Mouse (Mus musculus): ENCODE measurements at regions not wholly inside any gene's neighbourhood (a gene's known extent, or its start where the extent isn't known, plus 50 kb on each side); places are given as distances from the start of the nearest gene placed in this dataset.

DNA sequence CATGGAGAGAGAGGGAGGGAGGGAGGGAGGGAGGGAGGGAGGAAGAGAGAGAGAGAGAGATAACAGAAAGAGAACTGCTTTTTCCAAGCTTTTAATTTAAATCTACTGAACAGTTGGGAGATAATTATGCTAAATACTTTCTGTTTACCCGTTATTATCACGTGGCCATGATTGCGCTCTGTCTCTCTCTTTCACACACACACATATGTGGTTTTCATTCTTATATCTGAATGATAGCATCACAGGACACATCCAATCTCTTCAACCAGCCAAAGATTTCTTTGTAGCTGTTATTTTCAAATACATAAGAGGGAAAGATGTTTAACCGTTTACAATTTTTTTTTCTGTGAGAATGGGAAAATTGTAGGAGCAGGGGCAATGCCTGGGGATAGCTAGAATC is 627.1 kb downstream of the Pard3 start:
- no peak for TF ChIP-seq CTCF (IDR thresholded peaks at IDR 0.05; ENCODE audit: extremely low read depth, insufficient read depth, insufficient read length, insufficient replicate concordance)
- TF ChIP-seq POLR2A (IDR thresholded peaks at IDR 0.05; ENCODE audit: low read depth, low read length), result no peak
- Histone ChIP-seq H3K4me3 (ENCODE audit: extremely low read depth, insufficient read depth, insufficient read length) (no peak overlapping the region), H3K36me3 (ENCODE audit: control insufficient read depth, insufficient read depth, low read length) (no peaks in the 10 kb centered on the region), H3K4me1 (ENCODE audit: control insufficient read depth, insufficient read depth, insufficient read length) (no peaks in the 10 kb centered on the region), H3K27me3 (ENCODE audit: control insufficient read depth, insufficient read depth, low read length) (no peaks in the 10 kb centered on the region), H3K27ac (ENCODE audit: insufficient read depth, low read length) (no peak overlapping the region)
- 85% methylated on average over 4 of the region's 4 CpGs for WGBS
- no peak for DNase-seq (ENCODE audit: low read depth in 1 of 2, low spot score in 2 of 2)

- no peaks in the 10 kb centered on the region for H3K27me3 ChIP-seq (ENCODE audit: control insufficient read depth, insufficient read depth, low read length)
- no peak overlapping the region for H3K4me3 ChIP-seq (ENCODE audit: extremely low read depth, insufficient read depth, insufficient read length)
- no peak overlapping the region for H3K27ac ChIP-seq (ENCODE audit: insufficient read depth, low read length)
- no peaks in the 10 kb centered on the region for H3K4me1 ChIP-seq (ENCODE audit: control insufficient read depth, insufficient read depth, insufficient read length)
- no peak for DNase-seq (ENCODE audit: low read depth in 1 of 2, low spot score in 2 of 2)
- 92% methylated on average over 4 of the region's 4 CpGs for WGBS
- no peaks in the 10 kb centered on the region for H3K36me3 ChIP-seq (ENCODE audit: control insufficient read depth, insufficient read depth, low read length)
- TF ChIP-seq POLR2A (IDR thresholded peaks at IDR 0.05; ENCODE audit: low read depth, low read length) (no peak), CTCF (IDR thresholded peaks at IDR 0.05; ENCODE audit: extremely low read depth, insufficient read depth, insufficient read length, insufficient replicate concordance) (no peak)
Observed at GRCm38 (mm10) chr8:127698404-127698803, 634.7 kb downstream of the Pard3 start.

- no peaks in the 10 kb centered on the region for H3K36me3 ChIP-seq (ENCODE audit: control insufficient read depth, insufficient read depth, low read length)
- WGBS, result 79% methylated on average over 4 of the region's 4 CpGs
- H3K4me1 ChIP-seq (ENCODE audit: control insufficient read depth, insufficient read depth, insufficient read length), result no peaks in the 10 kb centered on the region
- no peak for DNase-seq (ENCODE audit: low read depth in 1 of 2, low spot score in 2 of 2)
- no peak overlapping the region for H3K27ac ChIP-seq (ENCODE audit: insufficient read depth, low read length)
- H3K27me3 ChIP-seq (ENCODE audit: control insufficient read depth, insufficient read depth, low read length), result no peaks in the 10 kb centered on the region
- TF ChIP-seq CTCF (IDR thresholded peaks at IDR 0.05; ENCODE audit: extremely low read depth, insufficient read depth, insufficient read length, insufficient replicate concordance) (no peak), POLR2A (IDR thresholded peaks at IDR 0.05; ENCODE audit: low read depth, low read length) (no peak)
- no peak overlapping the region for H3K4me3 ChIP-seq (ENCODE audit: extremely low read depth, insufficient read depth, insufficient read length)
Observed at GRCm38 (mm10) chr8:127704406-127704805, 640.7 kb downstream of the Pard3 start.

GRCm38 (mm10) chr8:127706051-127706835 is 642.5 kb downstream of the Pard3 start:
- H3K4me1 ChIP-seq (ENCODE audit: control insufficient read depth, insufficient read depth, insufficient read length), result no peaks in the 10 kb centered on the region
- H3K27ac ChIP-seq (ENCODE audit: insufficient read depth, low read length), result no peak overlapping the region
- H3K36me3 ChIP-seq (ENCODE audit: control insufficient read depth, insufficient read depth, low read length), result no peaks in the 10 kb centered on the region
- no peak for TF ChIP-seq CTCF (IDR thresholded peaks at IDR 0.05; ENCODE audit: extremely low read depth, insufficient read depth, insufficient read length, insufficient replicate concordance)
- WGBS, result 85% methylated on average over 16 of the region's 16 CpGs
- H3K27me3 ChIP-seq (ENCODE audit: control insufficient read depth, insufficient read depth, low read length), result no peaks in the 10 kb centered on the region
- no peak for DNase-seq (ENCODE audit: low read depth in 1 of 2, low spot score in 2 of 2)
- H3K4me3 ChIP-seq (ENCODE audit: extremely low read depth, insufficient read depth, insufficient read length), result no peak overlapping the region

DNA sequence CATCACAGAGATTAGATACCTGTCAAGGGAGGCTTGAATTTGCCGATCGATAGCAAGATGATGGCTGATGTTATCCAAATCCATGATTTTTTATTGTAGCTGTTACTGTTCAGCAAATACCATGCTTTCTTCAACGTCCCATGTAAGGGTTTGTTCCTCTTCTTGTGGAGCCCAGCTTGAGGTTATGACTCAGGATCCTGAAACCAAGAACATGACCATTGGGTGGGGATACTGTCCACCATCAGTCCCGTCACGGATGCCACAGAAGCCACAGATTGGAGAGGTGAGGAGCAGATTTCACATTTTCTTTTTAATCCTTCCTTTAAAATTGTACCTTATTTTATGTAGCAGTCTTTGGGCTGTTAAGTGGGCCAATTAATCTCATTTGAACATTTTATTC is 645.7 kb downstream of the Pard3 start:
- TF ChIP-seq CTCF (IDR thresholded peaks at IDR 0.05; ENCODE audit: extremely low read depth, insufficient read depth, insufficient read length, insufficient replicate concordance) (no peak), POLR2A (IDR thresholded peaks at IDR 0.05; ENCODE audit: low read depth, low read length) (no peak)

GRCm38 (mm10) chr8:127715097-127715496 is 643.3 kb upstream of the Nrp1 start:
- Histone ChIP-seq H3K27ac (ENCODE audit: insufficient read depth, low read length) (no peak overlapping the region), H3K4me1 (ENCODE audit: control insufficient read depth, insufficient read depth, insufficient read length) (no peaks in the 10 kb centered on the region), H3K27me3 (ENCODE audit: control insufficient read depth, insufficient read depth, low read length) (no peaks in the 10 kb centered on the region), H3K36me3 (ENCODE audit: control insufficient read depth, insufficient read depth, low read length) (no peaks in the 10 kb centered on the region), H3K4me3 (ENCODE audit: extremely low read depth, insufficient read depth, insufficient read length) (no peak overlapping the region)
- WGBS, result 83% methylated on average over 1 of the region's 1 CpGs
- TF ChIP-seq CTCF (IDR thresholded peaks at IDR 0.05; ENCODE audit: extremely low read depth, insufficient read depth, insufficient read length, insufficient replicate concordance), result no peak
- TF ChIP-seq POLR2A (IDR thresholded peaks at IDR 0.05; ENCODE audit: low read depth, low read length), result no peak
- no peak for DNase-seq (ENCODE audit: low read depth in 1 of 2, low spot score in 2 of 2)

More for the DNA sequence above, 645.7 kb downstream of the Pard3 start:
- Histone ChIP-seq H3K4me3 (ENCODE audit: extremely low read depth, insufficient read depth, insufficient read length) (no peak overlapping the region), H3K27ac (ENCODE audit: insufficient read depth, low read length) (no peak overlapping the region), H3K36me3 (ENCODE audit: control insufficient read depth, insufficient read depth, low read length) (no peaks in the 10 kb centered on the region), H3K27me3 (ENCODE audit: control insufficient read depth, insufficient read depth, low read length) (no peaks in the 10 kb centered on the region), H3K4me1 (ENCODE audit: control insufficient read depth, insufficient read depth, insufficient read length) (no peaks in the 10 kb centered on the region)
- WGBS, result 65% methylated on average over 5 of the region's 5 CpGs
- no peak for DNase-seq (ENCODE audit: low read depth in 1 of 2, low spot score in 2 of 2)

- TF ChIP-seq CTCF (IDR thresholded peaks at IDR 0.05; ENCODE audit: extremely low read depth, insufficient read depth, insufficient read length, insufficient replicate concordance) (no peak), POLR2A (IDR thresholded peaks at IDR 0.05; ENCODE audit: low read depth, low read length) (no peak)
- Histone ChIP-seq H3K27ac (ENCODE audit: insufficient read depth, low read length) (no peak overlapping the region), H3K4me1 (ENCODE audit: control insufficient read depth, insufficient read depth, insufficient read length) (no peaks in the 10 kb centered on the region), H3K27me3 (ENCODE audit: control insufficient read depth, insufficient read depth, low read length) (no peaks in the 10 kb centered on the region), H3K4me3 (ENCODE audit: extremely low read depth, insufficient read depth, insufficient read length) (no peak overlapping the region), H3K36me3 (ENCODE audit: control insufficient read depth, insufficient read depth, low read length) (no peaks in the 10 kb centered on the region)
- DNase-seq (ENCODE audit: low read depth in 1 of 2, low spot score in 2 of 2), result no peak
Observed at GRCm38 (mm10) chr8:127717969-127718368, 640.4 kb upstream of the Nrp1 start.
